Mouse (Mus musculus): ENCODE measurements at regions not wholly inside any gene's neighbourhood (a gene's known extent, or its start where the extent isn't known, plus 50 kb on each side); places are given as distances from the start of the nearest gene placed in this dataset.

GRCm38 (mm10) chr4:70952671-70953070 lies 417.9 kb upstream of the Megf9 start:
- no peak for DNase-seq (ENCODE audit: low read depth)

- no peak for DNase-seq (ENCODE audit: low read depth)
Measured at GRCm38 (mm10) chr4:70940146-70940545, 405.4 kb upstream of the Megf9 start.

GRCm38 (mm10) chr4:70934140-70934539 lies 399.3 kb upstream of the Megf9 start:
- DNase-seq (ENCODE audit: low read depth) = no peak

- no peak for DNase-seq (ENCODE audit: low read depth)
Measured at GRCm38 (mm10) chr4:70921972-70922692, 387.3 kb upstream of the Megf9 start.

GRCm38 (mm10) chr4:70914566-70914965 lies 379.8 kb upstream of the Megf9 start:
- DNase-seq (ENCODE audit: low read depth) = no peak

DNA sequence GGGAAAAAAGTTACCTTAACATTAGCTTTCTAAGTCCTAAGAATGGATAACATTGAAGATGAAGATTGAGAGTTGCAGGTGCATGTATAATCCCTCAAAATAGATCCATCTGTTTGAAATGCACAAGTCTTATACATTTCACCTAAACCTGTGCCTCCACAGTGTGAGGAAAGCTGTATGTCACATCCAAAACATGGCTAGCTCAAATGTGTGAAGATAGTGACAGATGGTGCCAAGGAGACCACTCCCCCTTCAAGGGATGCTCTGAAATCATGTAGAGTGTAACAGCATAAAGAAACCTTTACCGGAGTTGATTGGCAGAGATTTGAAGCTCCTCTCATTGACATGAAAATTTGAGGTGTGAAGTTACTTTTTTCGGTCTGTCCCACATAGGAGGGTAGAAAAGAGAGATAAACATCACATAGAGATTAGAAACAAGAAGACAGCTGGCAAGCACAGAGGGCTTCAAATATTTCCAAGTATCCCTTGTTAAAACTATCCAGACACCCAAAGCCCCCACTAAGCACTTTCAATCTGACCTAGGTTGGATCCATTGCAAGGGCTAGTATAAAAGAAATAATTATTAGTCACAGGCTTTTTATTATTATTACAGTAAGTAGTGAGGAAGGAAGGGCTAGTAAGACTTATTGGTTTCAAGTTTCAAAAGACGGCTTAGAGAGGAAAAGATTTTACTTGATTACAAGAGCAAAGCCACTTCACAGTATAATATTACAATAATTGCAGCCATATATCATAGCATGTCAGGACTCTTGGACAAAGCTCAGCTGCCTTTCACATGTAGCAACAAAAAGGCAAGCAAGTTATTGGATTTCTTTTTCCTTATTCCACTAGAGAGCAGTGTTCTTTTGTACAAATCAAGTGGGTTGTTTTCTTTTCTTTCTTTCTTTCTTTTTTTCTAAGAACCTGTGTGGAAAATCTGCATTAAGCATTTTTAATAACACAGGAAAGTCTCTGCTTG lies 372.3 kb upstream of the Megf9 start:
- DNase-seq (ENCODE audit: low read depth) = peak; percentile 17
